Mouse (Mus musculus): ENCODE measurements around the gene Ifnlr1.

The Ifnlr1 gene

DNA sequence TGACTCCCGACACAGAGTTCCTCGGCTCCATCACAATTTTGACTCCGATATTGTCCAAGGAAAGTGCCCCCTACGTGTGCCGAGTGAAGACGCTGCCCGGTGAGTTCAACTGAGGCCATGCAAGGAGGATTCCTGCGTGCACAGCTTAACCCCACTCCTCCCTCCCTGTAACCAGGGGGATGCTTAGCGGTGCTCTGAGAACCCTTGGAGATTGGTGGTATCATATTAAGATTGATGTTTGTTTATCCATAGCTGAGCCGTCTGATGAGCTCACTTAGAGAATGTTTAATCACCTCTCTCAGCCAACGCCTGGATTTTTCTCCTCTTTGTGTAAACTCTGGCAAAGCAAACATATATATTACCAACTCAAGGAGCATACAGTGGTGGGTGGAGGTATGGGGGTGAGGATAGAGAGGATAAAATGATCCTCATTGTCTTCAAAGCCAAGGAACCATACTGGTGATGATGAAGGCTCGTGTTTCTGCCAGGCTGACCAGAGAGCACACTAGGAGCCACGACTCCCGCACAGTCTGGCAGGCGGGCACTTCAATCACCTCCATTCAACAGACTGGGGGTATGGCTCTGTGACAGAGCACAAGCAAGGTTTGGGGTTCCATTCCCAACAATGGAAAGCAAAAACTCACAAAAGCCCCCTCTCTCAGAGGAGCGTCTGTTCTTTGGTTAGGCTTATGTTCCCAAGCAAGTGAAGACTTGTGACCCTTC lies 58.8 kb downstream of the Ifnlr1 start:
- no peak for DNase-seq

DNA sequence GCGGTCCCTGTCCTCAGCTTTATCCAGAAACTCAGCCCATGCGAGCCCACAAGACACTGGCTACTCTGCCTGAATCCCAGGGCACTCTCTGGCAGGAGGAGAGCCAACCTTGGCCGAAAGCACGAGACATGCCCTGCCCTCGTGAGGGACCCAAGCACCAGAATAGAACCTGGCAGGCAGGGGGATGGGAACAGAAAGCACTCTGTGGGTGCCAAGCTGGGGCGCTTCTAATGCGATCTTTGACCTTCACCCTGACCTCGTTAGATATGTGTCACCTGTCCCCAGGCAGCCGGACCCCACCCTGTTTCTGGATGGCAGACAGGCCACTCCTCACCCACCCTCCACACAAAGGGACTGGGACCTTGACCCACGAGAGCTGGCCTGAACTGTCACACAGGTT lies 59.5 kb downstream of the Ifnlr1 start:
- DNase-seq = no peak

DNA sequence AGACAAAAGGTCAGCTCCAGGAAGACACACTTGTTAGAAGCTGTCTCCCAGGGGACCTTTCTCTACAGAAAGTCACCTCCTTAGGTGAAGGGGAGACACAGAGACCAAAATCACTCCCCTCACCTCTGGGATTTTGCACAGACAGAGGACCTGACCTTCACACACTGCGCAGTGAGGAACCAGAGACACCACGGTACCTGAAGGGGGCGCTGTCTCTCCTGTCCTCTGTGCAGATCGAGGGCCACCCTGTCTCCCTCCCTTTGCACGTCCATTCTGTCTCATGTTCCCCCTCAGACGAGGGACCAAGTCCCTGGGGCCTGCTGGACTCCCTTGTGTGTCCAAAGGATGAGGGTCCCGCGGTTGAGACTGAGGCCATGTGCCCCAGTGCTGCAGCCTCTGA lies 64.8 kb downstream of the Ifnlr1 start:
- DNase-seq = no peak

DNA sequence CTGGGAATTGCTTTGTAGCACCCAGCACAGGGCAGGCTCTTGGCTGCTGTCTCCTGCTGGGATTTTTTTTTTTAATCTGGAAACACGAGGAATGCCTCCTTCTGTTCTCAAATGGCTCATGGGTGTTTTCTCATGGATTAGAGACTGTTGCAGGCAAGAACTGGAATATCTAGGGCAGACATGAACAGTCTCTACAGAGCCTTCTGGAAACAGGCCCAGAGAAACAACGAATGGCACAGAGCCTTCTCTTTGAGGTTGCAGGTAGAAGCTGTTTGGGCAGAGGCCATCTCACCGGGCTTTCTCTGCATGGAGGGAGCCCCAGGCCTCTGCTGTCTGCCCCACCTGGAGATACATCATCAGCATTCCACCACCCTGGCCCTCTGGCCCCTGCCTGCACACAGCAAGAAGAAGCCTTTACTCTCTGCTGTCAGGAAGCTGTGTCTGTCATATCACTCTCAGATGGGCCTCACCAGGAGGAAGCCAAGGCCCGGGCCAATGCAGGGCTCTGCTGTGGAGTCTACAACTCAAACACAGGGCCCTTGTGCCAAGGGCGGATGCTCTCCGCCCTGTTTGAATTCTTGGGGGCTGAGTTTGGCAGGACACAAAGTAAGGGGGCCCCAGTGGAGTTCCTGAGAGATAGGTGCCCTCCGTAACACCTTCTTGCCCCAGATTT lies 66.2 kb downstream of the Ifnlr1 start:
- no peak for DNase-seq

DNA sequence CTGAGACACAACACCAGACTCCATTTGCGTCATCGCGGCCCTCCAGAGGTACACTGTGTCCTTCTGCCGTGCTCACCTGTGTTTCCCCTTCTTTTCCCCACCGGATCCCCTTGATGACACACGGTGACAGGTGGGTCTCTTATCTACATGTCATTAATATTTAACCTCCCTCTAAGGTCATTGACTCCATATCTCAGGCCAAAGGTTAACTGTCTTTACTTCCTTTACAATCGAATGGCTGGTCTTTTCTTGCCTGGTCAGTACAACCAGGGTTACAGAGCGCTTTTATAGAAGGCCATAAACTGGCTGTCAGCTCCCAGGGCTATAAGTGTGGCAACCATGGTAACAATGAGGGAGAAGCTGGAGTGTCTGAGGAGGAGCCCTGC lies 66.7 kb downstream of the Ifnlr1 start:
- no peak for DNase-seq
